Mouse (Mus musculus): ENCODE measurements around the gene Arfip1.

Arfip1 gene

DNA sequence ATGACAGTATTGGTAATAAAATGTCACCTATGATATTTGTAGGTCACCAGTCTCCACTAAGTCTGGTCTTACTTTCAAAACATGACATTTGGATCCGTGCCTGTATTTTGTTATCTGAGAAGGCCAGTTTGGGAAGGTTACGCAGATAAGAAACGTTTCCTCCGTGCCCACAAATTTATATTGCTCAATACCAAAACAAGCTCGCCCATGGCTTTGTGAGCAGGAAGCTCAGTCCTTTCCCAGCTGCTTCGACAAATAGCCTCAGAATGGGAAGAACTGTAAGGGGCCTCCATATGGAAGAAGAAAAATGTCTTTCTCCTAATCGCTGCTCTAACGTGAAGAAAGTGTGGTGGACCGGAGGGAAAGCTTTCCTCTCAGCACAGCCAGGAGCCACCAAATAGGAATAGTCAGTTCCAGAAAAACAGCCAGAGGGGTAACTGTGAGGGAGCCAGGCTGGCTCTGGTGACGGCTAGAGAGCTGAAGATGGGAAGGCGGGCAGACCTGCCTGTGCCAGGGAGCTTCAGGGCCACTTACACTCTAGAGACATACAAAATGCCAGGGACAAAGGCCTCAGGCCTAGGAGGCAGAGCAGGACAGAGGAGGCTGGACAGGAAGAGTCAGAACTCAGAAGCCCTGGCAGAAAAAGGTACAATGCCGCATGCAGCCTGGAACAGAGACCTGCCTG lies 126.5 kb downstream of the Arfip1 start:
- no peak for DNase-seq (ENCODE audit: low spot score)

DNA sequence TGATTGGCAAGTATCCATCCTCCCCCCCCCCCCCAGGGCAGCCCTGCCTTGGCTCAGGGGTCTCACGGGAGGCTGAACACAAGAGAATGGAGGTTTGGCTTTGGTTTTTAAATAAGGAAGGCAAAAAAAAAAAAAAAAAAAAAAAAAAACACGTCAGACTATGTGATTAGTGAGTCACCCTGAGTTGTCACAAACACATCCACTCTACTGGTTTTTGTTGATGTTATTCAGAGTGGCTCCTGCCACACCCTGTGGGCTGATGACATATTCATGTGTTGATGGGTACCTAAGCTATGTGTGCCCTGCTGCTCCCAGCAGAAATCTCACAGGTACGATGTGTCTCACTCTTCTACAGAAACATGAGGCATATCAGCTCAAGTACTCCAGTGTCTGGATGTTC lies 131.8 kb downstream of the Arfip1 start:
- no peak for DNase-seq (ENCODE audit: low spot score)

GRCm38 (mm10) chr3:84449015-84449414 lies 133.4 kb downstream of the Arfip1 start:
- DNase-seq (ENCODE audit: low spot score) = no peak

DNA sequence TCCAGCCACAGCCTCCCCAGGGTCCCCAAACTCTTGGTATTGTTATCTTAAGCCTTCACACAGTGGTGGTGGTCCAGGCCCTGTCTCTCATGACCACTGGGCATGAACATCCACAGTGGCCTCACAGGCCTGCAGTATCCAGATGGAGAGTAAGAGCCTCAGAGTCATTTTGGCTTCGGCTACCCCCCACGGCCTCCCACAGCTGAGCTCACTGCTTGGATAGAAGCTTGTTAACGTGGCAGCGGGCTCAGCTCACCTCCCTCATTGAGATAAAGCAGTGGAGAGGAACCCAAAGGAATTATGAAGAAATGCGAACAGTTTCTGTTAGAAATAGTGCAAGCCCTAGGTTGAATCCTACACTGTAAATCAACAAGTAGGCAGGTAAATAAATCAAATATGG lies 134.6 kb downstream of the Arfip1 start:
- no peak for DNase-seq (ENCODE audit: low spot score)
